Mouse (Mus musculus) heart, adult 8-10 months (tissue): ENCODE data around the gene Ngfr. TPM values are rescaled to one million over a fixed set of nuclear protein-coding genes. Genes with fewer than 3 reads are reported as not detected.

Source experiments
- DNase-seq: peaks from one replicate; pipeline ENCODE4 v3.0.0; 2022; ENCODE audit warnings: low spot score
- total RNA-seq, 4 experiments: library from RNA; stranded (reverse); gene quantifications; 2 replicates each; pipeline ENCODE4 v1.2.4; 2022

The Ngfr gene
- total RNA-seq, 4 experiments from 2014 or later = 0.29 to 0.52 (median 0.47) TPM

DNA sequence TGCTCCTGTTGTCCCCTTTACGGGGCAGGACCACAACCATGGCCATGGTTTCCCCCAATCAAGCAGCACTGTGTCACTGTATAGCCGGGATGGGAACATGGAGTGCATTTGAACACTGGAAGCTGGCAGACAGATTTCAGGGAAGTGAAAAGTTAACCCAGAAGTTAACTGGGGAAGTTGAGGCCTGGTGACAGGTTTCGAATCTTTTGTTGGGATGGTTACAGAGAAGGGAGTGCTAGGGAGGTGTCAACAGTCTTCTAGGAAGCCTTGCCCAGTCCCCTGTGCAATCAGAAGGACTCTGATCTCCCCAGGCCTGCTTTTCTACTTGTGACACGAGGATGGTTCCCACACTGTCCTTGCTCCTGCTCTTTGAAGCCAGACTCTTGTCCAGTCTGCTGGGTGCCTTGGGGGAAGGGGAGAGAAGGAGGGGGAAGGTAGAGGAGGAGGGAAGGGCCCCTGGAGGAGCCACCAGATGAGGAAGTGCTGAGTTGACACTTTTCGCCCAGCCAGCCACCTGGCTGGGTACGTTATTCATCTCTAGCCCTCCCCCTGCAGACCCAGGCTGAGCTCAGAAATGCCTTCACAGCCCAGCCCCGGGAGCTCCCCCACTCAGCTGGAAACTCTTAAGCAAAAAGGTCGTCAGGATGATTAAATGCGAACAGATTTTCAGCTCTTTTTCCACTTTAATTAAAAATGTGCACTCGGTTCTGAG, 8.1 kb upstream of the Ngfr start:
- no peak for DNase-seq

- no peak for DNase-seq
Observed at GRCm38 (mm10) chr11:95594686-95595212, 7.2 kb upstream of the Ngfr start.

- DNase-seq = no peak
Observed at GRCm38 (mm10) chr11:95593501-95593900, 6.0 kb upstream of the Ngfr start.

GRCm38 (mm10) chr11:95592691-95593090, 5.2 kb upstream of the Ngfr start:
- DNase-seq = no peak

- DNase-seq = no peak
Observed at GRCm38 (mm10) chr11:95589195-95589594, 1.7 kb upstream of the Ngfr start.

DNA sequence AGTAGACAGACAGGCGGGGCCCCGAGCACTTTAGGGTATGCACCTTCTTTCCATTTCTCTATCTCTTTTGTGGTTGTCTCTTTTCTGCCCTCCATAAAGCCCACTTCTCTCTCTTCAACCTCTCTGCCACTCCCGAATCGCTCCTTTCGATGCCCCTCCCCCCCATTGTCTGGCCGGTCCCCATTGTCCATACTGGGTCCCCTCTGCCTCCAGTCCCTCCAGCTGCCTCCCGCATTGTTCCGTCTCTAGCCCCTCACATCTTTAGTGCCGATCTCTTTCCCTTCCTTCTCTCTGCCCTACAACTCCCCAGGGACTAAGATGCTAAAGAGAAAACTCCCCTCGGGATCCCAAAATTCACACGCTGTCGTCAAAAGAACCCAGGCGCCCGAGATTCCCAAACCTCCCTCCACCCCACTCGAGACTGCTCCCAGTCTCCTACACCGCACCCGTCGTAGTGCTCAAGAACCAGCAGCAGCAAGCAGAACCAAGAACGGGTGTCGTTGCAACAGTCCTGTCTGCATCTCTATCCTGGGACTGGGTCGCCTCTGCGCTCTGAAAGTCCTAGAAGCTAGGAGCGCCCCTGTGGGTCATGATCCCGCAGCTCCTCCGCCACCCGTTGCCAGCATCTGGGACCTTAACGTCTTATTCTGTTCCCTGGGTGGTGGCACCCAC, 648 bp downstream of the Ngfr start:
- no peak for DNase-seq

DNA sequence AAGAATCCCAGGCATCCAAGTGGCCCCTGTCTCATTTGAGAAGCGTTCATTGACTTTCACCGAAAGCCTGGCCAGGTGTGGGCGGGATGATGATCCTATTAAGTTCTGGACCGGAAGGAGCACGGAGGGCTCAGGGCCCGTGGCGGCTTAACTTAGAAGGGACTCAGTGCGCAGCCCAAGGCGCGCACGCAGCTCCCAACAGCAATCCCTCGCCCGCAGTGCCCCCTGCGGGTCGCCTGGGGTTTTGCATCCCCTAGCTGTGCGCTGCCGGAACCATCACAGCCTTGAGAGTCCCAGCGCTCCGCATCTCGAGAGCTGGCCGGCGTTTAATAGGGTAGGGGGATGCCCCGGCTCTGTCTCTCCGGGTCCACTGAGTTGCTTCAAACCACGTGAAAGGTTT, 1.4 kb downstream of the Ngfr start:
- peak; percentile 54 for DNase-seq

GRCm38 (mm10) chr11:95585684-95586083, 1.9 kb downstream of the Ngfr start:
- DNase-seq = no peak

GRCm38 (mm10) chr11:95585281-95585680, 2.3 kb downstream of the Ngfr start:
- DNase-seq = no peak

DNA sequence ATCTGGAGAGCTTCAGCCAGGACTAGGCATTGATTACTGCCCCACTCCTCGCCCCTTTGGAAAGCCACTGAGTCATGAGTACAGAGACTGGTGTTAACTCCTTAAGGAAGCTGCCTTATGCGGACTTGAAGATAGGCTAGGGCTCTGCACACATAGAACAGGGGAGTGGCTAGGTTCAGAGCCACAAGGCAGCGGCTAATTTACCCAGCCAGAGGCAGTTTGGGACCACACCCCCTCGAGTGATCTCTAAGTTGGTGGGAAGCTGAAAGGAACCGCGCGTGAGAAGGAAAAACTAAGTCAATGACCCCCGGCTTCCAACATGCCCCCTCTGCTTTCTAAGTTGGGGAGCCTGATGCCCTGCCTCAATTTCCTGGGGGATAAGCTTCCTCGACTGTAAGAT, 2.9 kb downstream of the Ngfr start:
- no peak for DNase-seq

DNA sequence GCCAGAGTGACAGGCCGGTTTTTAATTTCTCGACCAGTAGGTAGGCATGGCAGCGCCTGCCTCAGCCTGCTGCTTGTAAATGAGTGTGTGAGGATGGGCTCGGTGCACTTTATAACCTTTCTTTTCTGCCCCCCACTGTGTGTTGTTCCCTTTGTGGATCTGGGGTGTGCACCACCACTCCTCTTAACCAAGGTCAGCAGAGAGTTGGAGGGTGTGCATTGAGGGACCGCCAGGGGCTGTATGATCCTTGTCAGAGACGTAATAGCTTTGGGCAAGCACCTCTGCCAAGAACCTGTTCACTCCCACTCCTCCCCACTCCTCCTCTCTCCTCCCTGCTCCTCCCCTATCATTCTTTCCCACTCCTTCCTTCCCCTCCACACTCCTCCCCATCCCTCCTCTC, 4.1 kb downstream of the Ngfr start:
- DNase-seq = no peak

- no peak for DNase-seq
Observed at GRCm38 (mm10) chr11:95582193-95582592, 5.3 kb downstream of the Ngfr start.

GRCm38 (mm10) chr11:95579455-95579854, 8.1 kb downstream of the Ngfr start:
- DNase-seq = no peak

DNA sequence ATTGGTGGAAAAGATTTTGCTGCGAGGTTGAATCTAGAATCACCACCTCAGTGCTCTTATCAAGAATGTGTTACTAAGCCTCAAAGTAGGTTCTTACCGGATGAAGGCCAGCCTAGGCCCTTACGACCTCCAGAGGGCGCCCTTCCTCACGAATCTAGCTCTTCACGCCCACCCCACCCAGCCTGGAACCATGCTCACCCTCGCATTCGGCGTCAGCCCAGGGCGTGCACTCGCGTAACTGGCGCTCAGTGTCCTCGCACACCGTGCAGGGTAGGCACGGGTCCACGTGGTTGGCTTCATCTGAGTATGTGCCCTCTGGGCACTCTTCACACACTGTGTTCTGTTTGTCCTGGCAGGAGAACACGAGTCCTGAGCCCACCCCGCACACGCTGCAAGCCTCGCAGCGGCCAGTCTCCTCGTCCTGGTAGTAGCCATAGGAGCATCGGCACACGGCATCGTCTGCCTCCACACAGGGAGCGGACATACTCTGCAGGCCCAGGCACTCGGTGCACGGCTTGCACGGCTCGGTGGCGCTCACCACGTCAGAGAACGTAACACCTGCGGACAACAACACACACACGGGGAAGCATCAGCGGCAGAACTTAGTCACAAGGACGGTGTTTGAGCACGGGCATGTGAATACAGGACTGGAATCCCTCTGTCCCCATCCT, 9.6 kb downstream of the Ngfr start:
- no peak for DNase-seq

DNA sequence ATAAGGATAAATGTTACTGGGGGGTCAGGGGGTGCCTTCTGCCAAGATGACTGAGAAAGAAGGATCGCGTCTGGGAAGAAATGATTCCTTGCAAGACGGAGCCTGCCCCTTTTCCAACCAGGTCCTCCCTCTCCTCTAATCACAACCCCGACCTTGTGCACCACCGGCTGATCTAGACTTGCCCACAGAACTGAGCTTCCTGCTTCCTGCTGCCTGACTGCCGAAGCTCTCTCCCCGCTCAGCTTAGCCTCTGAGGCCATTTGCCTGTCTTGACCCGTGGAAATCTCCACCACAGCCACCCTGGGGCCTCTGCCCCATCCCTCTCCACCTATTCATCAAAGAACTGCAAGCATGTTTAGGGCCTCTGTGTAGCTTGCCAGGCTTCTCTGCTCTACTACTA, 11.2 kb downstream of the Ngfr start:
- DNase-seq = no peak

GRCm38 (mm10) chr11:95575791-95576190, 11.7 kb downstream of the Ngfr start:
- DNase-seq = no peak

- DNase-seq = no peak
Observed at GRCm38 (mm10) chr11:95574786-95575334, 12.7 kb downstream of the Ngfr start.

GRCm38 (mm10) chr11:95572227-95572626, 15.3 kb downstream of the Ngfr start:
- no peak for DNase-seq

GRCm38 (mm10) chr11:95571755-95572154, 15.8 kb downstream of the Ngfr start:
- DNase-seq = no peak

- DNase-seq = no peak
Observed at GRCm38 (mm10) chr11:95570827-95571619, 16.5 kb downstream of the Ngfr start.

DNA sequence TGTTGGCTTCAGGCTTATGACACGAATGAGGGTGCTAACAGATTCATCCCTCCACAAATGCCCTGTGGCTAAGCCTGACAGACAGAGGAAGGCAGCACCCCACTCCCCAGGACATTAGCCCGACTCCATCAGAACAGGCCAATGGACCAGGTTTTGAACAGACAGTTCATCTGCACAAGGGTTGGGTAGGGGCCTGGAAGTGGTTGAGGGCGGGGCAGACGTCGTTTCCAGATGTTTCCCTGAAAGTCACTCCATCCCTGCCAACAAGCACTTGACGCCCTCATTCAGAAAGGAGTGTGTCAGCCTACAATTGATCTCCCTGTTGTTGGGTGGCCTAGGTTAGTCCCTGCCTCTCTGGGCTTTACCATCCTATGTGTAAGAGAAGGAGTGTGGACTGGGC, 17.6 kb downstream of the Ngfr start:
- no peak for DNase-seq
